Mouse (Mus musculus) liver, adult 2 months (tissue): ENCODE data around the gene Olfm2.

Experiments used
- CTCF ChIP-seq: fragments of 200-500 bp; IDR thresholded peaks from 2 replicates; pipeline ENCODE4 v1.5.1; 2011; ENCODE audit warnings: low read depth, low read length, control low read depth
- POLR2A ChIP-seq: fragments of 200-500 bp; IDR thresholded peaks from 2 replicates; pipeline ENCODE4 v1.6.1; 2011; ENCODE audit warnings: low read length, control low read depth; ENCODE audit not compliant: insufficient read depth; ENCODE audit errors: extremely low read depth

GRCm38 (mm10) chr9:20747682-20748081, 1.5 kb upstream of the Olfm2 start:
- TF ChIP-seq POLR2A (no peak), CTCF (no peak)
